Mouse (Mus musculus): Measurements from ENCODE around the gene Chac1. TPM values are rescaled to one million over a fixed set of nuclear protein-coding genes. Genes with fewer than 3 reads are reported as not detected.

The Chac1 gene
- polyA plus RNA-seq (2014; fragmentation: Illumina TruSeq; extraction: RNeasy Lipid Tissue Mini Kit (QIAGEN cat#74804); ENCODE audit: low read depth, low replicate concordance) = 0.28 TPM

DNA sequence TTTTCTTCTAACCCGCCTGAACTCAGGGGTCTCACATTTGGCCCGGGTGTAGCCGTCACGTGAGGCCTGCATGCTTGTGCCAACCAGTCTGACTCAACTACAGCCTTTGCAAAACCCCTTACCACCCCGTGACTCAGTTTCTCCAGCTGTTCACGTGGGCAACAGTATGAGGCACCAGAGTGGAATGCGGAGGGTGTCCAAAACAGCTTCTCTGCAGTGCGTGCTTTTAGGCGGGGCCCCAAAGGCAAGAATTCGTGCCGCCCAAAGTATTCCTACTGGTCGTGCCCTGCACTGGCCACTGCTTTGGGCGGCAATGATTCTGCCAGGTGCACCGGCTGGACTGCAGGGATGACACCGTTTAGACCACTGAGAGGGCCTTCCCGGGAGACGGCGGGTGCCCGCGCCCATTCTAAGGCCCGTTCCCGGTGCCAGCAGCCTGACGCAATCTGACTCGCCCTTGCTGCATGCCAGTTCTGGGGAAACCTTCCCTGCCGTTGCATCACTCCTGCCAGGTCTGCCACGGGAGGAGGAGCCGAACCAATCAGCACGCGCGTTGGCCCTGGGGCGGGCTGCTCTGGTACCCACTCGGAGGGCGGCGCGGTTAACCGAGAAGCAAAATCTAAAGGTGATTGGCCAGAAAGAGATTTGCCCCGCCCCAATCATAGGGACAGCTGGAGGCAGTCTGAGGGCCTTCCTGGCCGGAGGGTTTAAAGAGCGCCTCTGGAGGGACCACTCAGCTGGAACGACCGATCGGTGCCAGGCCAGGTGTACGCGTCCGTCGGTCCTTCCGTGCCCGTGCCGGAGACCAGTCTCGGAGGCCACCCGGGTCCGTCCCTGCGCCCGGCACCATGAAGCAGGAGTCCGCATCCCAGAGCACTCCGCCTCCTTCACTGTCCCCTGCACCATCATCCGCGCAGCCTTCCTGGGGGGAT, at the start of gene Chac1:
TSS of gene Chac1 (plus strand) at position 675 of the 932 bp plus-strand sequence.

GRCm38 (mm10) chr2:119325568-119326143, 25.4 kb upstream of the Chac1 start, which contains the start of gene Dll4:
Dll4 (plus strand) TSS chr2:119325784.

Other genes with a start within 250 kb of the Chac1 start
- gene Rad51, start 238.4 kb upstream of the Chac1 start, polyA plus RNA-seq (2014; fragmentation: Illumina TruSeq; extraction: RNeasy Lipid Tissue Mini Kit (QIAGEN cat#74804); ENCODE audit: low read depth, low replicate concordance) = 0.69 TPM
- 42.6 TPM for gene Rmdn3, start 194.2 kb upstream of the Chac1 start, polyA plus RNA-seq (2014; fragmentation: Illumina TruSeq; extraction: RNeasy Lipid Tissue Mini Kit (QIAGEN cat#74804); ENCODE audit: low read depth, low replicate concordance)
- gene Gchfr, start 183.5 kb upstream of the Chac1 start, polyA plus RNA-seq (2014; fragmentation: Illumina TruSeq; extraction: RNeasy Lipid Tissue Mini Kit (QIAGEN cat#74804); ENCODE audit: low read depth, low replicate concordance) = not detected
- gene Gm14137, start 176.7 kb upstream of the Chac1 start, polyA plus RNA-seq (2014; fragmentation: Illumina TruSeq; extraction: RNeasy Lipid Tissue Mini Kit (QIAGEN cat#74804); ENCODE audit: low read depth, low replicate concordance) = not detected
- 3.5 TPM for gene Zfyve19, start 142.6 kb upstream of the Chac1 start, polyA plus RNA-seq (2014; fragmentation: Illumina TruSeq; extraction: RNeasy Lipid Tissue Mini Kit (QIAGEN cat#74804); ENCODE audit: low read depth, low replicate concordance)
- 1.9 TPM for gene Dnajc17, start 142.4 kb upstream of the Chac1 start, polyA plus RNA-seq (2014; fragmentation: Illumina TruSeq; extraction: RNeasy Lipid Tissue Mini Kit (QIAGEN cat#74804); ENCODE audit: low read depth, low replicate concordance)
- gene Ppp1r14d, start 121.3 kb upstream of the Chac1 start, polyA plus RNA-seq (2014; fragmentation: Illumina TruSeq; extraction: RNeasy Lipid Tissue Mini Kit (QIAGEN cat#74804); ENCODE audit: low read depth, low replicate concordance) = 1.1 TPM
- gene Spint1, start 113.9 kb upstream of the Chac1 start, polyA plus RNA-seq (2014; fragmentation: Illumina TruSeq; extraction: RNeasy Lipid Tissue Mini Kit (QIAGEN cat#74804); ENCODE audit: low read depth, low replicate concordance) = 14.7 TPM
- gene Rhov, start 80.0 kb upstream of the Chac1 start, polyA plus RNA-seq (2014; fragmentation: Illumina TruSeq; extraction: RNeasy Lipid Tissue Mini Kit (QIAGEN cat#74804); ENCODE audit: low read depth, low replicate concordance) = 0.44 TPM
- gene Vps18, start 62.5 kb upstream of the Chac1 start, polyA plus RNA-seq (2014; fragmentation: Illumina TruSeq; extraction: RNeasy Lipid Tissue Mini Kit (QIAGEN cat#74804); ENCODE audit: low read depth, low replicate concordance) = 0.20 TPM
- gene Dll4, start 25.4 kb upstream of the Chac1 start, polyA plus RNA-seq (2014; fragmentation: Illumina TruSeq; extraction: RNeasy Lipid Tissue Mini Kit (QIAGEN cat#74804); ENCODE audit: low read depth, low replicate concordance) = 0.28 TPM
- 14.5 TPM for gene Ino80, start 126.5 kb downstream of the Chac1 start, polyA plus RNA-seq (2014; fragmentation: Illumina TruSeq; extraction: RNeasy Lipid Tissue Mini Kit (QIAGEN cat#74804); ENCODE audit: low read depth, low replicate concordance)
- gene Exd1, start 196.4 kb downstream of the Chac1 start, polyA plus RNA-seq (2014; fragmentation: Illumina TruSeq; extraction: RNeasy Lipid Tissue Mini Kit (QIAGEN cat#74804); ENCODE audit: low read depth, low replicate concordance) = 0.36 TPM
- gene Chp1, start 196.5 kb downstream of the Chac1 start, polyA plus RNA-seq (2014; fragmentation: Illumina TruSeq; extraction: RNeasy Lipid Tissue Mini Kit (QIAGEN cat#74804); ENCODE audit: low read depth, low replicate concordance) = 314 TPM